Mouse (Mus musculus) G1E-ER4 (cell line): ENCODE measurements at regions not wholly inside any gene's neighbourhood (a gene's known extent, or its start where the extent isn't known, plus 50 kb on each side); places are given as distances from the start of the nearest gene placed in this dataset.

ENCODE experiments used
- GATA1 ChIP-seq: IDR thresholded peaks from one replicate; pipeline ENCODE4 v1.8.0; 2012; ENCODE audit warnings: low read length, inconsistent platforms

DNA sequence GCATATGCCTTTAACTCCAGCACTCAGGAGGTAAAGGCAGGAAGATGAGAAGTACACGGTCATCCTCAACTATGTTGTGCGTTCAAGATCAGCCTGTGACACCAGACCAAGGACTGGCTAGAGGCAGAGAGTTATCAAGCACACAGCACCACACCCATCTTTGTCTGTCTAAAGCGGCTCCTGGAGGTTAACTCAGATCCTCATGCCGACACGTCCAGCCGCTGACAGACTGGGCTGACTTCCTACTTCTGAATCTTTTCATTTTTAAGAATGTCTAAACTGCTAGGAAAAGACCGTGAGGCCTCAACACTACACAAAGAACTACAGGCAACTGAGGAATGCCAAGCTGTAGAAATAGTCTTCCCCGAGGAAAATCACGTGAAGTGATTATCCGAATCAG, 62.1 kb upstream of the Fxr1 start:
- no peak for TF ChIP-seq GATA1

DNA sequence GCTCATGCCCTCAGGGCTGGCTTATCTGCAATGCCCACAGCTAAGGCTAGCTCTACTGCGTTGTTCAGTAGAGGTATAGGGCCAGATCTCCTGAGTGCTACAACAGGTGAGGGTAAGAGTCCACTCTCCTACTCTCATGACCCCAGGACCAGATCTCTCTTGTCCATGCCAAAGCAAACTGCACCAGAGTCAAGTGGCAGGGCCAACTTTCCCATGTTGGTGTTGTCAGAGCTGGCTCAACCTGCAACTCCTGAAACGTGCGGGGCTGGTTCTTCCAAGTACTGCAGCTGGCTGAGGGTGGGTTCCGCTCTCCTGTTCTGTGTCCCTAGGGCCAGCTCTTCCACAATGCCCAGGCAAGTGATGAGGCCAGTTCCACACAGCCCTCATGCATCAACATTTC, 61.5 kb upstream of the Fxr1 start:
- no peak for TF ChIP-seq GATA1

DNA sequence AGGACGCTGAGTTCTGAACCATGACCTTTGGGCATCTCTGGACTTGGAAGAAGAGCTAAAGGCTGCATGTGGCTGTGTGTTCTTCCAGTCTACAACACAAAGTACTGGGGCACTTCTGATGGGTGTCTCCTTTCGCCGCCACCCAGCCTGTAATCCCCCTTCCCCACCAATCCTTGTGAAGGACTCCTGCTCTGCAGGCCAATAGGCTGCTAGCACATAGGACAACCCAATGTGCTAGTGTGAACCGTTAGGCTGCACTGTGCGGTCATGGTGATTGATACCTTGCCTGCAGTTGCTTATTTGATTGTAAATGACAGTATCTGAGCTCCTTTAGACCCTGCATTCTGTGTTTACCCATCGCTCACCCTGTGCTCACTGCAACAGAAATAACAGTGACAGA, 59.5 kb upstream of the Fxr1 start:
- no peak for TF ChIP-seq GATA1

DNA sequence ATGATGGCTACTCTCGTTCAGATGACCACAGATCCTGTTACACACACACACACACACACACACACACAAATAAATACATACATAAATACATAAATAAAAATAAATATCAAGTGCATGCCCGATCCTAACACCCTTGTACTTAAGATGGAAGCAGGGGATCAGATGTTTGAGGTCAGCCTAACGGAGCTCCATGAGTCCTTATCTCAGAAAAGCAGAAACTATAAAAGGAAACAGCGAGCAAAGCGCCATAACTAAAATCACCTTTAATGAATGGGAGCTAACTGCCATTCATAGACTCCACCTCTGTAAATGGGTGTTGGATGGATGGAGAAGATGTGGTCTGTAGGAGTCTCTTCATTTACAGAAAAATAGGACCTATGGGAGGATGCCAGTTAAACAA, 56.8 kb upstream of the Fxr1 start:
- no peak for TF ChIP-seq GATA1

DNA sequence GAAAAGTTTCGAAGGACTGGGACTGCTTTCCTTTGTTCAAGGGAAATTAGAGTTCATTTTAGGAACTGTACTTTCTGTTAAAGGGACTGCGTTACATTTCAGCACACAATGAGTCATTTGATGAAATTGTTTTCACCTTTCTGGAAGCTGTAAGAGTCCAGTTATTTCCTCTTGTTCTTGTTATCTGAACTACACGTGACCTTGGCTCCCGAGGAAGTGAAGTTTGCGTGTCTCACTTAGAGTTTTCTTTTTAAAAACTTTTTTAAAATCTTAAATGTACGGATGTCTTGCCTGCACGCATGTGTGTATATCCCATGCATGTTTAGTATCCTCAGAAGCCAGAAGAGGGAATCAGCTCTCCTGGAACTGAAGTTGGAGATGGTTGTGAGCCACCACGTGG, 52.6 kb upstream of the Fxr1 start:
- no peak for TF ChIP-seq GATA1
